Mouse (Mus musculus): Measurements from ENCODE around the gene Chrm3. TPM values are rescaled to one million over a fixed set of nuclear protein-coding genes. Genes with fewer than 3 reads are reported as not detected.

The Chrm3 gene
- polyA plus RNA-seq, 1 experiment from 2014 or later = 0.65 TPM

DNA sequence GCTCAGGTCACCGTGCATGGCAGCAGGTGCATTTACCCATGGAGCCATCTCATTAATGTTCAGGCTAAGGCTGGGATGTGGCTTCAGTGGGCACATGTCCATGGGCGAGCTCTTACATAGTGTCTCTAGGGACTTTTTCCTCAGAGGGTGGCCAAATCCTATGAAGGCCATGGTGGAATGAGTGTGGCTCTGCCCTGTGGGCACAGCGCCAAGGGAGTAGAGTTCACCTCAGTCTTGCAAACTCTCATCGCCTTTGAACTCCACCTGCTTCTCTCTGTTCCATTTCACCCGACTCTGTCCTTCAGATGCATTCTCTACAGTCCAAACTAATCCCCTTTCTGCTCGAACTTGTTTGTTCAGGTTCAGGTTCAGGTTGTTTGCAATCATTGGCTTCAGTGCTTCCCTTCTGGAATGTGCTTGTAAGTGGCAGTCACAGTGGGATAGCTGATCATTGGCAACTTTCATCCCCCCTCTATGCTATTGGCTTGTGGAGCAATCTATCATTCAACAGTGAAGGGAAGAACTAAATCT, 278.7 kb downstream of the Chrm3 start:
- H3K4me1 ChIP-seq (ENCODE audit: control insufficient read depth, insufficient read depth, low read length) = no peaks in the 10 kb centered on the region
- no peaks in the 10 kb centered on the region for H3K9me3 ChIP-seq (replicated peaks; ENCODE audit: control insufficient read depth, low read length)
- H3K27me3 ChIP-seq (replicated peaks; ENCODE audit: control insufficient read depth, insufficient read depth, low read length) = no peaks in the 10 kb centered on the region
- WGBS = 87% methylated on average over 6 of the region's 6 CpGs
- H3K4me3 ChIP-seq (ENCODE audit: low read depth, low read length) = no peak overlapping the region
- no peak overlapping the region for H3K4me2 ChIP-seq (ENCODE audit: low read length)
- DNase-seq (ENCODE audit: low spot score) = no peak
- no peak overlapping the region for H3K9ac ChIP-seq (ENCODE audit: low read length)
- H3K27ac ChIP-seq (ENCODE audit: low read depth, low read length) = no peak overlapping the region
- no peak for ATAC-seq
- no peaks in the 10 kb centered on the region for H3K36me3 ChIP-seq (ENCODE audit: control insufficient read depth, insufficient read depth, low read length)

DNA sequence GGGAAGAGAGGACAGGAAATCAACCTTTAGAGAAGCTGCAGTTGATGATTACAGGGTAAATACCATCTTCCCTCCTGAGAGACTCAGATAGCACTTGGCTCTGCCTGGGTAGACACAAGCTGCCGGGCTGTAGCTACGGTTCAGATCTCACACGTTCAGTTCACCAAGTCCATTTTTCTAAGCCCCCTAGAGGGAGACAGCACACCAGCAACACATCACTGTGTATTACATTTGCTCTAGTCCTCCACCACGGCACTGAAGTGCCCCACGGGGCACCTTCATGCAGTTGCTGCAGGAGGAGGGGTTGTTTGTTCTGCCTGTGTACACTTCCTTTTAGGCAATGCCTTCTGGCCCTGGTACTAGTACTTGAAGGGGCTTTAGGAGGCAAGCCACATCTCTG, 289.5 kb downstream of the Chrm3 start:
- H3K9ac ChIP-seq (ENCODE audit: low read length) = no peak overlapping the region
- no peak overlapping the region for H3K4me2 ChIP-seq (ENCODE audit: low read length)
- DNase-seq (ENCODE audit: low spot score) = peak; percentile 52
- peak; percentile 54; the same call in 1 of the 2 replicates for ATAC-seq
- H3K4me3 ChIP-seq (ENCODE audit: low read depth, low read length) = no peak overlapping the region
- 50% methylated on average over 5 of the region's 5 CpGs for WGBS
- H3K36me3 ChIP-seq (ENCODE audit: control insufficient read depth, insufficient read depth, low read length) = no peaks in the 10 kb centered on the region
- no peaks in the 10 kb centered on the region for H3K4me1 ChIP-seq (ENCODE audit: control insufficient read depth, insufficient read depth, low read length)
- H3K27me3 ChIP-seq (replicated peaks; ENCODE audit: control insufficient read depth, insufficient read depth, low read length) = no peaks in the 10 kb centered on the region
- no peak overlapping the region for H3K27ac ChIP-seq (ENCODE audit: low read depth, low read length)
- no peaks in the 10 kb centered on the region for H3K9me3 ChIP-seq (replicated peaks; ENCODE audit: control insufficient read depth, low read length)

DNA sequence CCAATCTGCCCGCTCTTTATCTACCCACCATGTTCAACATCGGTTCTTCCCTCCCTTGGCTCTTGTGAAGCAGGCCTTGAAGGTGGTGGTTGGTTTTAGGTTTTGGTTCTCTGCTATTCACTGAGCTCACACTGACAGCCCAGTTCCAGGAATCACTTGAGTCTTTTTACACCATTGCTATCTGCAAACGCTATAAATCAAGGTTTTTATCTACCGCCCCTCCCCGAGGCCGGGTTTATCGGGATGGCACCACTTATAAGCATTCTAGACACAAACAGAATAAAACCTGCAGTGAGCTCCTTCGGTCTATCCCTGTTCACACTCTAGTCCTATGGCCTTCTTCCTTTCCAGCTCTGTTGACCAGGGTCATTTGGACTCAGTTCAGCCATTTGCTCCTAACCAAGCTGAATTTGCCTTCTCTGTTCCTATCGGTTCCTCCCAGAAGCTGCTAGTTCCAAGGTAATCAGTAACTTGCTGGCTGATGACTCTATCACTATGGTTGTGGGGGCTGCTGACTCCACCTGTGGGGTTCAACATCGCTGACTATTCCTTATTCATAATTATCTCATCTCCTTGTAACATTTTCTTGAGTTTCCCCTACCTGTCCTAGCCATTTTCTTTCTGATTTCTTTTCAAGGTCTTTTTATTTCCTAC, 291.6 kb downstream of the Chrm3 start:
- ATAC-seq (no peak), DNase-seq (ENCODE audit: low spot score) (no peak)
- H3K27me3 ChIP-seq (replicated peaks; ENCODE audit: control insufficient read depth, insufficient read depth, low read length) = no peaks in the 10 kb centered on the region
- no peak overlapping the region for H3K4me2 ChIP-seq (ENCODE audit: low read length)
- H3K4me3 ChIP-seq (ENCODE audit: low read depth, low read length) = no peak overlapping the region
- no peaks in the 10 kb centered on the region for H3K9me3 ChIP-seq (replicated peaks; ENCODE audit: control insufficient read depth, low read length)
- H3K27ac ChIP-seq (ENCODE audit: low read depth, low read length) = no peak overlapping the region
- no peaks in the 10 kb centered on the region for H3K36me3 ChIP-seq (ENCODE audit: control insufficient read depth, insufficient read depth, low read length)
- H3K4me1 ChIP-seq (ENCODE audit: control insufficient read depth, insufficient read depth, low read length) = no peaks in the 10 kb centered on the region
- WGBS = 92% methylated on average over 10 of the region's 10 CpGs
- no peak overlapping the region for H3K9ac ChIP-seq (ENCODE audit: low read length)

DNA sequence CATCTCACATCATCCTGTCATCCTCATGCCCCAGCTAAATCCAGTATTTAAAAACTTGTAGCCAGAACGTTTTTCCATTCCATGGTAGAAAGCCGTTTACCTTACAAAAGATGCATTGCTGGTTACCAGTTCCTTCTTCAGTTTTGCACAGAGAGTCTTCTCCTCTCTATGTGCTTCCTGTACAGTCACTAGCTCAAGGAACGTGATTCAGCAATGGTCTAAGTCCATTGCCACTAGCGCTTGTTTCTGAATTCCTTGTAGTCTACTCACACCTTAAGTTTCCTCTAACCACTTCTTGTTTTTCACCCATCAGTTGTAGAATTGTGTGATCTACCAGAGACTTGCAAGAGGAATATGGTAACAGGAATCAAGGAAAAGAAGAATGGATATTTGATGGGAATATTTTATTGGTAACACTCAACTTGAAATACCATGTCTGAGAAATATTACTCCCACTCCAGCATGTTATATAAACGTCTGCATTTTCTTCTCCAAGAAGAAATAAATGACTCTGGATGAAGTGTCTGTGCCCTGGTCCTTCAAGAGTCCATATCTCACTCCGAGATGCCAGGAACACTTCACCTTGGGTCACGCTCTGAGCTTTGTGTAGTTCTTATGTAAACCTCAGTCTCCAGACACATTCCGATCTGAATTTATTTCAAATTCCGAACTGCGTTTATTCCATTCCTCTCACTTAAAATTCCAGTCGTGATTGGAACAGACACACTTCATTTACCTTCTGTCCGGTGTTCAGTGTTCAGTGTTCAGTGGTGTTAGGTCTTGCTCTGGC, 293.6 kb downstream of the Chrm3 start:
- no peak overlapping the region for H3K27ac ChIP-seq (ENCODE audit: low read depth, low read length)
- no peaks in the 10 kb centered on the region for H3K36me3 ChIP-seq (ENCODE audit: control insufficient read depth, insufficient read depth, low read length)
- ATAC-seq (no peak), DNase-seq (ENCODE audit: low spot score) (no peak)
- H3K9ac ChIP-seq (ENCODE audit: low read length) = no peak overlapping the region
- 87% methylated on average over 12 of the region's 12 CpGs for WGBS
- H3K4me2 ChIP-seq (ENCODE audit: low read length) = no peak overlapping the region
- H3K9me3 ChIP-seq (replicated peaks; ENCODE audit: control insufficient read depth, low read length) = no peaks in the 10 kb centered on the region
- no peaks in the 10 kb centered on the region for H3K4me1 ChIP-seq (ENCODE audit: control insufficient read depth, insufficient read depth, low read length)
- no peak overlapping the region for H3K4me3 ChIP-seq (ENCODE audit: low read depth, low read length)
- no peaks in the 10 kb centered on the region for H3K27me3 ChIP-seq (replicated peaks; ENCODE audit: control insufficient read depth, insufficient read depth, low read length)

DNA sequence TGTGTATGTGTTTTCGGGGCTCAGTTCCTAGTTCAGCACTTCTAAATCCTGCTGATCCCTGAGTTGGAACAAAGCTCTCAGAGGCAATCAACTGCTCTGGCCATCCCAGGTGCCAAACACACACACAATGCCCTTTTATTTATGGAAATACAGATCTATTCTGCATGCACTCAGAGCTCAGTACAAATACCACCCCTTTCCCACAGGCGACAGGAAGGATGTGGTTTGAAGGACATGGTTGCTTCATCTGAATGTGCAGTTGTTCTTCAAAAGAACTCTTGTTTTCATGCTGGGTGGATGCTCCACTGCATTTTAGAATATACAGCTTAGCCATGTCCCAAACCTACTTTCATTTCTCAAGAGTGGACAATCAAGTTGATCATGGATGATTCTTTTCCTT, 294.9 kb downstream of the Chrm3 start:
- no peak for DNase-seq (ENCODE audit: low spot score)

DNA sequence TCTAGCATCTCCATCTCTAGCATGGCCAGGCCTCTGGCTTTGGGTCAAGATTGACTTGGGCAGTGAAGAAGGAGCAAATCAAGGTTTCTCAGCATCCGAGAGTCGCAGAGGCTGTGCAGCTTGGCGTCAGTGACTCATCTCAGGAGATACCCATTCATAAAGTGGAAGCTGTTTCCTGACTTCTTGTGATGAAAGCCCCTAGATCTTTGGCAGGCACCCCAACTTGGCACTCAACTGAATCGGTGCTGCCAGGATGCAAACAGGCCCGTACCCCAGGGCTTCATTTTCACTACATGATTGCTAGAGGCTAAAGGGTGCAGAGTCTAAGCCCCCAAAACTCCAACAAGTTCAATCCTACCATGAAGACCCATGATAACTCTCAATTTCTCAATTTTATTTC, 298.0 kb downstream of the Chrm3 start:
- DNase-seq (ENCODE audit: low spot score) = peak; percentile 24
- H3K27ac ChIP-seq (ENCODE audit: low read depth, low read length) = no peak overlapping the region
- H3K27me3 ChIP-seq (replicated peaks; ENCODE audit: control insufficient read depth, insufficient read depth, low read length) = no peaks in the 10 kb centered on the region
- H3K9ac ChIP-seq (ENCODE audit: low read length) = no peak overlapping the region
- H3K4me1 ChIP-seq (ENCODE audit: control insufficient read depth, insufficient read depth, low read length) = no peaks in the 10 kb centered on the region
- H3K9me3 ChIP-seq (replicated peaks; ENCODE audit: control insufficient read depth, low read length) = no peaks in the 10 kb centered on the region
- H3K36me3 ChIP-seq (ENCODE audit: control insufficient read depth, insufficient read depth, low read length) = no peaks in the 10 kb centered on the region
- ATAC-seq = no peak
- 68% methylated on average over 5 of the region's 5 CpGs for WGBS
- H3K4me2 ChIP-seq (ENCODE audit: low read length) = no peak overlapping the region
- no peak overlapping the region for H3K4me3 ChIP-seq (ENCODE audit: low read depth, low read length)

More for the DNA sequence above, 294.9 kb downstream of the Chrm3 start:
- ATAC-seq = no peak
- H3K9me3 ChIP-seq (replicated peaks; ENCODE audit: control insufficient read depth, low read length) = no peaks in the 10 kb centered on the region
- no peak overlapping the region for H3K4me2 ChIP-seq (ENCODE audit: low read length)
- H3K36me3 ChIP-seq (ENCODE audit: control insufficient read depth, insufficient read depth, low read length) = no peaks in the 10 kb centered on the region
- H3K9ac ChIP-seq (ENCODE audit: low read length) = no peak overlapping the region
- WGBS = 45% methylated on average over 2 of the region's 2 CpGs
- H3K27ac ChIP-seq (ENCODE audit: low read depth, low read length) = no peak overlapping the region
- no peaks in the 10 kb centered on the region for H3K4me1 ChIP-seq (ENCODE audit: control insufficient read depth, insufficient read depth, low read length)
- no peak overlapping the region for H3K4me3 ChIP-seq (ENCODE audit: low read depth, low read length)
- no peaks in the 10 kb centered on the region for H3K27me3 ChIP-seq (replicated peaks; ENCODE audit: control insufficient read depth, insufficient read depth, low read length)

DNA sequence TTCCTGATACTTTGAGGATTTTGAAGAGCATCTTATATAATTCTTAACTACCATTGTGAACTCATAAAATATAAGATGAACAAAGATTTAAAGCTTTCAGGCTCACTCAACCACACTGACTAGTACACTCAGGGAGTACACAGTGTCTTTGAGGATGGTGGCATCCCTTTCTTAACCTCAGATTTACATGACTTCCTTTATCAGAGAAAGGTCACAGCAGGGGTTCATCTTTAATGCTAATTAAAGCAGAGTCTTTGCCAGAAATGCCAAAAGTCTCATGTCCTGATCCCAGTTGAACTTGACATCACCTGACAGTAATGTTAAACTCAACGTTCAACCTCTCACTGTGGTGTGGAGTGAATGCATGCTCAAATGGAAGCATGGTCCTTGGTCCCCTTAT, 301.7 kb downstream of the Chrm3 start:
- Histone ChIP-seq H3K27ac (ENCODE audit: low read depth, low read length) (no peak overlapping the region), H3K27me3 (replicated peaks; ENCODE audit: control insufficient read depth, insufficient read depth, low read length) (no peaks in the 10 kb centered on the region), H3K9ac (ENCODE audit: low read length) (no peak overlapping the region), H3K4me3 (ENCODE audit: low read depth, low read length) (no peak overlapping the region), H3K4me1 (ENCODE audit: control insufficient read depth, insufficient read depth, low read length) (no peaks in the 10 kb centered on the region), H3K4me2 (ENCODE audit: low read length) (no peak overlapping the region), H3K9me3 (replicated peaks; ENCODE audit: control insufficient read depth, low read length) (no peaks in the 10 kb centered on the region), H3K36me3 (ENCODE audit: control insufficient read depth, insufficient read depth, low read length) (no peaks in the 10 kb centered on the region)
- ATAC-seq = no peak
- DNase-seq (ENCODE audit: low spot score) = no peak
- WGBS = 53% methylated on average over 1 of the region's 1 CpGs

DNA sequence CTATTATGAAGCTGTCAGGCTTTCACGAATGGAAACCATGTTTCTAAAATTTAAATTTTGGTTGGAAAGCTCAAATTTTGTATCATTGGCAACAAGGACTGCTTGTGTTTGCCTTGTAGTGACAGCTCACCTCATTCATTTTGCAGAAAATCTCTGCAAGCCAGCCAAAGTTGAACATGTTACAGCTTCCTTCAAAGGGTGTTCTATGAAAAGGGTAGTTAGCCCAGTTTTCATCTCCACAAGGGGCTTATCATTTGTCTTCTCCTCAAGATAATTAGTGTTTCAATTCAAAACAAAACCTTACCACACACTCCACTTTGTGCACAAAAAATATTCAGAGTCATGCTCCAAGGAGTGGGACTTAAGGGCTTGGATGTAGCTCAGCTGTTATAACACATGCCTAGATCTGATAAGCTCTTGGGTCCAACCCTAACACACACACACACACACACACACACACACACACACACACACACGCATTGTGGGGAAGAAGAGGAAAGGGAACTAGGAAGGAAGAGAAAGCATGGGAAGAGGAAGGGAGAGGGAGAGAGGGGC, 302.9 kb downstream of the Chrm3 start:
- 67% methylated on average over 2 of the region's 2 CpGs for WGBS
- H3K9me3 ChIP-seq (replicated peaks; ENCODE audit: control insufficient read depth, low read length) = no peaks in the 10 kb centered on the region
- no peak overlapping the region for H3K27ac ChIP-seq (ENCODE audit: low read depth, low read length)
- H3K9ac ChIP-seq (ENCODE audit: low read length) = no peak overlapping the region
- no peaks in the 10 kb centered on the region for H3K4me1 ChIP-seq (ENCODE audit: control insufficient read depth, insufficient read depth, low read length)
- no peak overlapping the region for H3K4me2 ChIP-seq (ENCODE audit: low read length)
- ATAC-seq = no peak
- no peaks in the 10 kb centered on the region for H3K36me3 ChIP-seq (ENCODE audit: control insufficient read depth, insufficient read depth, low read length)
- H3K4me3 ChIP-seq (ENCODE audit: low read depth, low read length) = no peak overlapping the region
- no peak for DNase-seq (ENCODE audit: low spot score)
- no peaks in the 10 kb centered on the region for H3K27me3 ChIP-seq (replicated peaks; ENCODE audit: control insufficient read depth, insufficient read depth, low read length)

DNA sequence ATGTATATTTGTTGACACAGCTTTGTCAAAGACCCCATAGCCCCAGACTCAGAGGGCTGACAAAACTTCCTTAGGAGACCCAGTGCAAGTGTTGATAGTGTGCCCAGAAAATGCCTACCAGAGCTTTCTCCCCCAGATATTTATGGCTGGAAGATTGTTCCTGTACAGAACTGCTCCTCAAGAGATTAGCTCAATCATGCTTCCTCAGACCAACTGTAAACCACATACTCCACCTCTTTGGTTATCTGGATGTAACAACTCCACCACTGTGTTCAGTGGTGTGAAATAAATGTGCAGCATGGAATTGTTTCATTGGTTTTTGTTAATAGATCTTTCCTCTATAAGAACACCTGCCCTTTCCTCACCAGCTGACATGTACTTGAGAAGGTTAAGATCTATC, 306.6 kb downstream of the Chrm3 start:
- H3K9ac ChIP-seq (ENCODE audit: low read length) = no peak overlapping the region
- no peaks in the 10 kb centered on the region for H3K9me3 ChIP-seq (replicated peaks; ENCODE audit: control insufficient read depth, low read length)
- H3K27me3 ChIP-seq (replicated peaks; ENCODE audit: control insufficient read depth, insufficient read depth, low read length) = no peaks in the 10 kb centered on the region
- H3K4me3 ChIP-seq (ENCODE audit: low read depth, low read length) = no peak overlapping the region
- H3K4me2 ChIP-seq (ENCODE audit: low read length) = no peak overlapping the region
- H3K4me1 ChIP-seq (ENCODE audit: control insufficient read depth, insufficient read depth, low read length) = no peaks in the 10 kb centered on the region
- ATAC-seq (no peak), DNase-seq (ENCODE audit: low spot score) (no peak)
- H3K36me3 ChIP-seq (ENCODE audit: control insufficient read depth, insufficient read depth, low read length) = no peaks in the 10 kb centered on the region
- no peak overlapping the region for H3K27ac ChIP-seq (ENCODE audit: low read depth, low read length)

Data from forebrain, embryonic 14.5 days (tissue).